ENCODE assay signal across 22 mouse cellular contexts in genomic region chrX:72094202-72094601, GRCm38 (mm10).
DNase-seq lines count a peak whose midpoint lies in the region; ATAC-seq and TF ChIP-seq lines count a peak whose summit lies in the region.
"Had no signal": no experiment of that assay in that cellular context is flagged by ENCODE, and none has a peak within 500 bp of the region (broad histone marks: within the 10 kb centered on the region; RNA-seq: fewer than 3 reads in every experiment).

No protein-coding gene starts in this region.

- in situ Hi-C loops in CH12.LX (cut with MboI; ENCODE audit: low pct_ligation_motif_present, low pct_unique_long_range_greater_than_20kb, low sequenced_read_pairs), result no loop called here

- TF ChIP-seq RAD21 in CH12.LX (IDR thresholded peaks at IDR 0.05; ENCODE audit: low read depth, low read length), result no peak

- H3K36me3 ChIP-seq in heart, postnatal 0 days (replicated peaks; ENCODE audit: control insufficient read depth, insufficient read depth, low read length), result no peaks in the 10 kb centered on the region
- no peaks in the 10 kb centered on the region for H3K36me3 ChIP-seq in heart, embryonic 11.5 days (ENCODE audit: control insufficient read depth, insufficient read depth, low read length)
- H3K36me3 ChIP-seq in CH12.LX (replicated peaks in 1 of 2; ENCODE audit: control insufficient read depth in 1 of 2, insufficient read depth in 1 of 2, low read length in 1 of 2), result no peaks in the 10 kb centered on the region
- H3K36me3 ChIP-seq: embryonic facial prominence, embryonic 12.5 days; forebrain, embryonic 12.5 days; forebrain, embryonic 15.5 days; heart, embryonic 13.5 days; hindbrain, embryonic 12.5 days; hindbrain, embryonic 15.5 days had no signal

- no peak for TF ChIP-seq EP300 in heart, postnatal 0 days (IDR thresholded peaks at IDR 0.05; ENCODE audit: low read depth)
- no peak for TF ChIP-seq EP300 in CH12.LX (IDR thresholded peaks at IDR 0.05; ENCODE audit: low read length)

- DNase-seq in heart, postnatal 0 days (ENCODE audit: low spot score), result no peak
- DNase-seq in lung, postnatal 36 days, result peak; percentile 2
- no peak for DNase-seq in lung, adult 2 months
- DNase-seq in CH12.LX (ENCODE audit: extremely low read depth), result peak; percentile 13
- DNase-seq in spleen, postnatal 36 days (ENCODE audit: low spot score in 2 of 2), result no peak
- DNase-seq in frontal cortex, postnatal 14 days (ENCODE audit: low spot score in 2 of 2), result no peak
- DNase-seq: adrenal gland, adult 2 months; adrenal gland, postnatal 14 days; cerebellum, adult 18-20 months; cerebellum, adult 9-10 months; cerebellum, postnatal 14 days; gastrocnemius, postnatal 10 days; gastrocnemius, postnatal 36 days had no signal

- no peaks in the 10 kb centered on the region for H3K4me1 ChIP-seq in heart, postnatal 0 days (ENCODE audit: control insufficient read depth, insufficient read depth)
- no peaks in the 10 kb centered on the region for H3K4me1 ChIP-seq in heart, embryonic 11.5 days (ENCODE audit: control insufficient read depth, insufficient read depth, low read length)
- H3K4me1 ChIP-seq in lung, adult 2 months (ENCODE audit: control insufficient read depth, insufficient read depth, low read length), result no peaks in the 10 kb centered on the region
- H3K4me1 ChIP-seq in CH12.LX (ENCODE audit: control insufficient read depth in 1 of 2, insufficient read depth in 2 of 2), result peaks cover 0 to 11% of the 10 kb centered on the region in 2 experiments; a peak in 1 of 4 replicates
- H3K4me1 ChIP-seq: embryonic facial prominence, embryonic 12.5 days; forebrain, embryonic 12.5 days; forebrain, embryonic 15.5 days; heart, embryonic 13.5 days; hindbrain, embryonic 12.5 days; hindbrain, embryonic 15.5 days had no signal

- 56% methylated on average over 3 of the region's 3 CpGs for WGBS in heart, postnatal 0 days
- 70% methylated on average over 3 of the region's 3 CpGs for WGBS in heart, embryonic 11.5 days (ENCODE audit: insufficient replicate concordance)
- 62% methylated on average over 3 of the region's 3 CpGs for WGBS in lung, adult 2 months

- H3K27ac ChIP-seq in heart, postnatal 0 days (ENCODE audit: low read depth), result peak overlapping the region; percentile 25; the same call in 1 of the 2 replicates
- no peak overlapping the region for H3K27ac ChIP-seq in heart, embryonic 11.5 days (ENCODE audit: low read depth, low read length)
- H3K27ac ChIP-seq in CH12.LX (ENCODE audit: insufficient read depth, low read depth), result no peak overlapping the region
- H3K27ac ChIP-seq: embryonic facial prominence, embryonic 12.5 days; forebrain, embryonic 12.5 days; forebrain, embryonic 15.5 days; heart, embryonic 13.5 days; hindbrain, embryonic 12.5 days; hindbrain, embryonic 15.5 days had no signal

- no peaks in the 10 kb centered on the region for H3K27me3 ChIP-seq in heart, postnatal 0 days (ENCODE audit: control insufficient read depth, insufficient read depth, low read length)
- no peaks in the 10 kb centered on the region for H3K27me3 ChIP-seq in heart, embryonic 11.5 days (ENCODE audit: control insufficient read depth, insufficient read depth, low read length)
- H3K27me3 ChIP-seq in CH12.LX (replicated peaks), result no peaks in the 10 kb centered on the region
- H3K27me3 ChIP-seq: embryonic facial prominence, embryonic 12.5 days; forebrain, embryonic 12.5 days; forebrain, embryonic 15.5 days; heart, embryonic 13.5 days; hindbrain, embryonic 12.5 days; hindbrain, embryonic 15.5 days had no signal

- H3K9ac ChIP-seq in heart, postnatal 0 days (replicated peaks; ENCODE audit: low read depth, low read length), result no peak overlapping the region
- H3K9ac ChIP-seq in heart, embryonic 11.5 days (ENCODE audit: low read depth, low read length), result no peak overlapping the region
- H3K9ac ChIP-seq in CH12.LX (ENCODE audit: insufficient read depth, low read depth), result no peak overlapping the region
- H3K9ac ChIP-seq: embryonic facial prominence, embryonic 12.5 days; forebrain, embryonic 12.5 days; forebrain, embryonic 15.5 days; heart, embryonic 13.5 days; hindbrain, embryonic 12.5 days; hindbrain, embryonic 15.5 days had no signal

- H3K4me3 ChIP-seq in heart, postnatal 0 days (ENCODE audit: low read depth, low read length), result no peak overlapping the region
- no peak overlapping the region for H3K4me3 ChIP-seq in heart, embryonic 11.5 days (ENCODE audit: low read depth, low read length)
- H3K4me3 ChIP-seq in lung, adult 2 months (replicated peaks; ENCODE audit: extremely low read depth, low read depth, low read length), result no peak overlapping the region
- no peak overlapping the region for H3K4me3 ChIP-seq in CH12.LX (replicated peaks in 1 of 3; ENCODE audit: low read depth in 2 of 3, low read length in 2 of 3, poor library complexity in 1 of 3)
- H3K4me3 ChIP-seq: embryonic facial prominence, embryonic 12.5 days; erythroblast, embryonic 14.5 days; forebrain, embryonic 12.5 days; forebrain, embryonic 15.5 days; heart, embryonic 13.5 days; hindbrain, embryonic 12.5 days; hindbrain, embryonic 15.5 days had no signal

- no peak for TF ChIP-seq POLR2A in lung, adult 2 months (IDR thresholded peaks at IDR 0.05; ENCODE audit: borderline replicate concordance, extremely low read depth, low read depth, low read length)
- no peak for TF ChIP-seq POLR2A in CH12.LX (IDR thresholded peaks at IDR 0.05; ENCODE audit: low read depth, low read length)

- no peak overlapping the region for H3K4me2 ChIP-seq in heart, postnatal 0 days (ENCODE audit: low read depth, low read length)
- no peak overlapping the region for H3K4me2 ChIP-seq in heart, embryonic 11.5 days
- H3K4me2 ChIP-seq in CH12.LX (ENCODE audit: insufficient read depth, low read depth, poor library complexity, severe bottlenecking), result no peak overlapping the region
- H3K4me2 ChIP-seq: embryonic facial prominence, embryonic 12.5 days; forebrain, embryonic 12.5 days; forebrain, embryonic 15.5 days; heart, embryonic 13.5 days; hindbrain, embryonic 12.5 days; hindbrain, embryonic 15.5 days had no signal

- TF ChIP-seq CTCF in heart, postnatal 0 days (IDR thresholded peaks at IDR 0.05; ENCODE audit: low read depth), result no peak
- no peak for TF ChIP-seq CTCF in lung, adult 2 months (IDR thresholded peaks at IDR 0.05; ENCODE audit: insufficient read depth, low read length)
- no peak for TF ChIP-seq CTCF in CH12.LX (conservative IDR thresholded peaks at IDR 0.05 in 1 of 2, IDR thresholded peaks at IDR 0.05 in 1 of 2; ENCODE audit: low read depth in 2 of 2, low read length in 2 of 2)

- no peaks in the 10 kb centered on the region for H3K9me3 ChIP-seq in heart, postnatal 0 days (replicated peaks; ENCODE audit: control insufficient read depth, low read length)
- H3K9me3 ChIP-seq in heart, embryonic 11.5 days (replicated peaks; ENCODE audit: control insufficient read depth, low read length), result no peaks in the 10 kb centered on the region
- H3K9me3 ChIP-seq in CH12.LX (replicated peaks; ENCODE audit: low read length), result no peaks in the 10 kb centered on the region
- H3K9me3 ChIP-seq: embryonic facial prominence, embryonic 12.5 days; forebrain, embryonic 12.5 days; forebrain, embryonic 15.5 days; hindbrain, embryonic 12.5 days; hindbrain, embryonic 15.5 days had no signal

- H3K79me2 ChIP-seq in CH12.LX (replicated peaks; ENCODE audit: control insufficient read depth, extremely low read depth, insufficient read depth, poor library complexity, severe bottlenecking), result no peaks in the 10 kb centered on the region

- no peak for ATAC-seq in heart, postnatal 0 days (ENCODE audit: insufficient read depth, low read depth)
- ATAC-seq in heart, embryonic 11.5 days (replicated peaks; ENCODE audit: insufficient number of reproducible peaks, low FRiP score, low TSS enrichment), result no peak
- ATAC-seq: forebrain, embryonic 15.5 days; intestine, postnatal 0 days had no signal

- dilution Hi-C loops in CH12.LX (cut with MboI; ENCODE audit: extremely low pct_ligation_motif_present, extremely low pct_unique_long_range_greater_than_20kb, low sequenced_read_pairs), result no loop called here

TF ChIP-seq in CH12.LX, 34 proteins besides CTCF, POLR2A, EP300 and RAD21:
- TF ChIP-seq USF1 (IDR thresholded peaks at IDR 0.05; ENCODE audit: low read depth, low read length) (no peak), BHLHE40 (IDR thresholded peaks at IDR 0.05; ENCODE audit: low read depth, low read length) (peak; percentile 51)

Comparison
In these comparisons a context has a peak if more than half of its experiments do, and no peak if none do; other contexts are left out.
1. DNase-seq: peak in lung, postnatal 36 days (single experiment) and CH12.LX (single experiment); none in heart, postnatal 0 days (single experiment), lung, adult 2 months (single experiment), spleen, postnatal 36 days (0 of 2) and frontal cortex, postnatal 14 days (0 of 2).